Mouse (Mus musculus) bone marrow, adult 2 months (tissue): Measurements from ENCODE around the gene Zfp827.

Experiments
- CTCF ChIP-seq: fragments of 200-500 bp; IDR thresholded peaks from 2 replicates; pipeline ENCODE4 v1.5.1; 2011; ENCODE audit warnings: low read length, control low read depth; ENCODE audit not compliant: control insufficient read depth, insufficient read depth
- POLR2A ChIP-seq: fragments of 200-500 bp; IDR thresholded peaks from 2 replicates; pipeline ENCODE4 v1.6.1; 2011; ENCODE audit warnings: low read depth, mild to moderate bottlenecking, control low read depth, low read length, borderline replicate concordance; ENCODE audit not compliant: control insufficient read depth

GRCm38 (mm10) chr8:79164336-79164735 lies 136.1 kb downstream of the Zfp827 start:
- TF ChIP-seq CTCF (no peak), POLR2A (no peak)
